9 mouse cellular contexts compared by ENCODE assay signal in the genomic region with DNA sequence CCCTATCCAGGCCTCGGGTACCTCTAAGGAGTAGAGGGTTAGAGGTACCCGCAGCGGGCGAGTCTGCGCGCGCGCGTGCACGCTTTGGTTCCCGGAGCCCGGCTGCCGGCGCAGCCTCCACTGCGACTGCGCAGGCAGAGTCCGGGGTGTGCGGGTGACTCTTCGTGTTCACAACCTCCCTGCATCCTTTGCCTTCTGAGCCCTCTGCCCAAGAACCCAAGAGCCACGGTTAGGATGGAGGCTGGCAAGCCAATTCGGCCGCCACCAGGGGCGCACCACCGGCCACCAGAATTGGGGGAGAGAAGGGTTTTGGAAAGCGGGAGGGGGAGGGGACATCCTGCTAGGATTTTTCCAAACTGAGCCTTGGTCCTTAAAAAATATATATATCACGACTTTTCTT. TPM values are rescaled to one million over a fixed set of nuclear protein-coding genes. Genes with fewer than 3 reads are reported as not detected.
DNase-seq lines count a peak whose midpoint lies in the region; ATAC-seq lines count a peak whose summit lies in the region.
"Had no signal": no experiment of that assay in that cellular context is flagged by ENCODE, and none has a peak within 500 bp of the region (broad histone marks: within the 10 kb centered on the region; RNA-seq: fewer than 3 reads in every experiment).

No protein-coding gene starts in this region.

- no peak for ATAC-seq in embryonic facial prominence, embryonic 13.5 days (ENCODE audit: insufficient number of reproducible peaks, insufficient read depth, low FRiP score, low TSS enrichment, low read depth)
- ATAC-seq in hindbrain, embryonic 11.5 days (ENCODE audit: low FRiP score) = no peak
- no peak for ATAC-seq in midbrain, embryonic 15.5 days (replicated peaks)

- H3K4me1 ChIP-seq in embryonic facial prominence, embryonic 13.5 days = peaks cover 34% of the 10 kb centered on the region
- H3K4me1 ChIP-seq in hindbrain, embryonic 11.5 days (replicated peaks; ENCODE audit: control insufficient read depth, insufficient read depth, low read length) = peaks cover 4% of the 10 kb centered on the region; the same call in 1 of the 2 replicates
- peaks cover 47% of the 10 kb centered on the region for H3K4me1 ChIP-seq in limb, embryonic 10.5 days
- peaks cover 26% of the 10 kb centered on the region for H3K4me1 ChIP-seq in midbrain, embryonic 15.5 days

- peak; percentile 28 for DNase-seq in gastrocnemius, adult 18-20 months (ENCODE audit: low spot score)
- no peak for DNase-seq in gastrocnemius, postnatal 25 days
- DNase-seq in WW6 (ENCODE audit: low read depth, low spot score) = peak; percentile 71
- DNase-seq in hindbrain, embryonic 11.5 days (ENCODE audit: low spot score) = peak; percentile 83
- DNase-seq in limb, embryonic 10.5 days (ENCODE audit: low spot score) = peak; percentile 83
- DNase-seq in thymus, postnatal 14 days = peak; percentile 61

- peaks cover 29% of the 10 kb centered on the region for H3K27me3 ChIP-seq in embryonic facial prominence, embryonic 13.5 days
- peaks cover 2% of the 10 kb centered on the region; the same call in 1 of the 2 replicates for H3K27me3 ChIP-seq in hindbrain, embryonic 11.5 days (ENCODE audit: control insufficient read depth, insufficient read depth, low read length)
- peaks cover 45% of the 10 kb centered on the region for H3K27me3 ChIP-seq in limb, embryonic 10.5 days (ENCODE audit: low read depth, poor library complexity, severe bottlenecking)
- peaks cover 12% of the 10 kb centered on the region for H3K27me3 ChIP-seq in midbrain, embryonic 15.5 days (replicated peaks)

- no peak overlapping the region for H3K27ac ChIP-seq in embryonic facial prominence, embryonic 13.5 days
- no peak overlapping the region for H3K27ac ChIP-seq in hindbrain, embryonic 11.5 days (ENCODE audit: low read depth, low read length)
- peak overlapping the region; percentile 72 for H3K27ac ChIP-seq in limb, embryonic 10.5 days
- peak overlapping the region; percentile 2 for H3K27ac ChIP-seq in midbrain, embryonic 15.5 days

- peak overlapping the region; percentile 38 for H3K4me3 ChIP-seq in embryonic facial prominence, embryonic 13.5 days
- H3K4me3 ChIP-seq in hindbrain, embryonic 11.5 days (ENCODE audit: low read depth, low read length) = 0 out of 2 replicates have a peak overlapping the region, but pooled peaks have one; percentile 12
- peak overlapping the region; percentile 46 for H3K4me3 ChIP-seq in limb, embryonic 10.5 days
- H3K4me3 ChIP-seq in midbrain, embryonic 15.5 days = peak overlapping the region; percentile 23

- H3K36me3 ChIP-seq in embryonic facial prominence, embryonic 13.5 days = no peaks in the 10 kb centered on the region
- no peaks in the 10 kb centered on the region for H3K36me3 ChIP-seq in hindbrain, embryonic 11.5 days (ENCODE audit: control insufficient read depth, insufficient read depth, low read length)
- H3K36me3 ChIP-seq in limb, embryonic 10.5 days = no peaks in the 10 kb centered on the region
- H3K36me3 ChIP-seq in midbrain, embryonic 15.5 days (replicated peaks) = no peaks in the 10 kb centered on the region
- H3K36me3 ChIP-seq: G1E had no signal

- peak overlapping the region; percentile 74 for H3K4me2 ChIP-seq in embryonic facial prominence, embryonic 13.5 days
- peak overlapping the region; percentile 40 for H3K4me2 ChIP-seq in hindbrain, embryonic 11.5 days (replicated peaks; ENCODE audit: low read depth, low read length)
- H3K4me2 ChIP-seq in midbrain, embryonic 15.5 days = peak overlapping the region; percentile 75

- H3K9me3 ChIP-seq in embryonic facial prominence, embryonic 13.5 days = no peaks in the 10 kb centered on the region; the same call in 1 of the 2 replicates
- no peaks in the 10 kb centered on the region for H3K9me3 ChIP-seq in hindbrain, embryonic 11.5 days (ENCODE audit: control insufficient read depth, low read length)
- no peaks in the 10 kb centered on the region for H3K9me3 ChIP-seq in limb, embryonic 10.5 days (replicated peaks)
- H3K9me3 ChIP-seq in midbrain, embryonic 15.5 days = no peaks in the 10 kb centered on the region

- peak overlapping the region; percentile 58 for H3K9ac ChIP-seq in embryonic facial prominence, embryonic 13.5 days
- H3K9ac ChIP-seq in hindbrain, embryonic 11.5 days (ENCODE audit: low read depth, low read length) = peak overlapping the region; percentile 15; the same call in 1 of the 2 replicates
- peak overlapping the region; percentile 11; the same call in 1 of the 2 replicates for H3K9ac ChIP-seq in midbrain, embryonic 15.5 days

- WGBS in embryonic facial prominence, embryonic 13.5 days = 2% methylated on average over 26 of the region's 26 CpGs
- WGBS in hindbrain, embryonic 11.5 days = 2% methylated on average over 26 of the region's 26 CpGs
- 2% methylated on average over 26 of the region's 26 CpGs for WGBS in limb, embryonic 10.5 days
- 2% methylated on average over 26 of the region's 26 CpGs for WGBS in midbrain, embryonic 15.5 days

RNA-seq across cellular contexts. Expression of gene Adgrl1, which starts 2.7 kb away (rescaled TPM):
- total RNA-seq in gastrocnemius, adult 18-20 months (2021) = 10 to 100 TPM; 14.1 to 17.2 TPM
- 10 to 100 TPM; 23.7 to 26.0 TPM for total RNA-seq in gastrocnemius, postnatal 25 days (2021)
- 30.5 and 31.6 TPM in 2 replicates for polyA plus RNA-seq in embryonic facial prominence, embryonic 13.5 days (2015; fragmentation: Nextera tagmentation; extraction: Ambion mirVana)
- 19.9 and 23.7 TPM in 2 replicates for polyA plus RNA-seq in hindbrain, embryonic 11.5 days (2014; fragmentation: Nextera tagmentation; extraction: Ambion mirVana)
- 12.3 and 16.2 TPM in 2 replicates for polyA plus RNA-seq in limb, embryonic 10.5 days (2016; fragmentation: Nextera tagmentation; extraction: Ambion mirVana)
- 67.2 and 68.0 TPM in 2 replicates for polyA plus RNA-seq in midbrain, embryonic 15.5 days (2015; fragmentation: Nextera tagmentation; extraction: Ambion mirVana)

RNA-seq across cellular contexts. Expression of gene Gm10644, which starts 57.8 kb away (rescaled TPM):
- total RNA-seq in gastrocnemius, adult 18-20 months (2021) = under 1 TPM; 0.57 to 0.75 TPM
- total RNA-seq in gastrocnemius, postnatal 25 days (2021) = under 1 TPM; 0.24 to 0.26 TPM
- 0.55 and 0.63 TPM in 2 replicates for polyA plus RNA-seq in embryonic facial prominence, embryonic 13.5 days (2015; fragmentation: Nextera tagmentation; extraction: Ambion mirVana)
- polyA plus RNA-seq in hindbrain, embryonic 11.5 days (2014; fragmentation: Nextera tagmentation; extraction: Ambion mirVana) = 0.93 and 1.2 TPM in 2 replicates
- polyA plus RNA-seq in limb, embryonic 10.5 days (2016; fragmentation: Nextera tagmentation; extraction: Ambion mirVana) = 0.58 and 0.70 TPM in 2 replicates
- polyA plus RNA-seq in midbrain, embryonic 15.5 days (2015; fragmentation: Nextera tagmentation; extraction: Ambion mirVana) = 0.93 and 1.00 TPM in 2 replicates

RNA-seq across cellular contexts. Expression of gene Asf1b, which starts 58.1 kb away (rescaled TPM):
- total RNA-seq in gastrocnemius, adult 18-20 months (2021) = under 1 TPM; 0.24 to 0.32 TPM
- under 1 TPM; 0.54 to 0.96 TPM for total RNA-seq in gastrocnemius, postnatal 25 days (2021)
- polyA plus RNA-seq in embryonic facial prominence, embryonic 13.5 days (2015; fragmentation: Nextera tagmentation; extraction: Ambion mirVana) = 58.0 and 61.3 TPM in 2 replicates
- 79.5 and 80.6 TPM in 2 replicates for polyA plus RNA-seq in hindbrain, embryonic 11.5 days (2014; fragmentation: Nextera tagmentation; extraction: Ambion mirVana)
- 94.6 and 101 TPM in 2 replicates for polyA plus RNA-seq in limb, embryonic 10.5 days (2016; fragmentation: Nextera tagmentation; extraction: Ambion mirVana)
- polyA plus RNA-seq in midbrain, embryonic 15.5 days (2015; fragmentation: Nextera tagmentation; extraction: Ambion mirVana) = 8.0 and 10.9 TPM in 2 replicates

Comparison
In these comparisons a context has a peak if more than half of its experiments do, and no peak if none do; other contexts are left out.
1. H3K27ac ChIP-seq: peak in limb, embryonic 10.5 days (single experiment) and midbrain, embryonic 15.5 days (single experiment); none in embryonic facial prominence, embryonic 13.5 days (single experiment) and hindbrain, embryonic 11.5 days (single experiment).
2. Peak in every context shown above with its lines, with median percentiles within 50 percentile points of each other: H3K4me2 ChIP-seq, H3K4me3 ChIP-seq and H3K9ac ChIP-seq.